Mouse (Mus musculus) brain, adult 10 weeks (tissue): Measurements from ENCODE around the gene Tcta. TPM values are rescaled to one million over a fixed set of nuclear protein-coding genes. Genes with fewer than 3 reads are reported as not detected.

Experiments used
- polyA plus RNA-seq: library from polyadenylated mRNA; stranded (reverse); fragments of 350-450 nt; fragmentation: Illumina TruSeq; extraction: RNeasy Lipid Tissue Mini Kit (QIAGEN cat#74804); gene quantifications from one replicate; pipeline ENCODE4 v1.2.3, GENCODE M21; 2015; ENCODE audit warnings: low read depth, low replicate concordance

Tcta gene
- 47.8 TPM for polyA plus RNA-seq

GRCm38 (mm10) chr9:108305629-108306520 is at the start of gene Tcta, which contains the start of gene Rhoa:
Tcta (minus strand) TSS chr9:108306160.
Rhoa (plus strand) TSS chr9:108306129.

GRCm38 (mm10) chr9:108347540-108348289 is 41.8 kb upstream of the Tcta start, which contains the start of gene Usp4:
Usp4 (plus strand) TSS chr9:108347853.

GRCm38 (mm10) chr9:108338886-108339781 is 33.2 kb upstream of the Tcta start, which contains the start of gene Gpx1:
Gpx1 (plus strand) TSS chr9:108338903.

GRCm38 (mm10) chr9:108296453-108297355 is 9.3 kb downstream of the Tcta start, which contains the start of gene Amt:
Amt (plus strand) TSS chr9:108296853.

GRCm38 (mm10) chr9:108290016-108290750 is 15.8 kb downstream of the Tcta start, which contains the start of gene Nicn1:
Nicn1 (plus strand) TSS chr9:108290429.

GRCm38 (mm10) chr9:108263690-108264190 is 42.2 kb downstream of the Tcta start, which contains the start of gene Dag1:
Dag1 (minus strand) TSS chr9:108263958.

Other genes with a start within 250 kb of the Tcta start
- gene Mst1, start 225.7 kb downstream of the Tcta start, polyA plus RNA-seq = not detected
- gene Rnf123, start 222.8 kb downstream of the Tcta start, polyA plus RNA-seq = 52.1 TPM
- 21.4 TPM for gene Apeh, start 211.6 kb downstream of the Tcta start, polyA plus RNA-seq
- 87.7 TPM for gene Bsn, start 115.8 kb downstream of the Tcta start, polyA plus RNA-seq
- gene Dag1, start 42.2 kb downstream of the Tcta start, polyA plus RNA-seq = 42.5 TPM
- 118 TPM for gene Nicn1, start 15.7 kb downstream of the Tcta start, polyA plus RNA-seq
- gene Amt, start 9.3 kb downstream of the Tcta start, polyA plus RNA-seq = 37.8 TPM
- 211 TPM for gene Rhoa, start within 50 bp of the Tcta start, polyA plus RNA-seq
- gene Gpx1, start 32.7 kb upstream of the Tcta start, polyA plus RNA-seq = 253 TPM
- gene Usp4, start 41.7 kb upstream of the Tcta start, polyA plus RNA-seq = 84.3 TPM
- 1.5 TPM for gene 1700102P08Rik, start 86.6 kb upstream of the Tcta start, polyA plus RNA-seq
- 0.54 TPM for gene Ccdc36, start 122.3 kb upstream of the Tcta start, polyA plus RNA-seq
- gene BC048562, start 130.3 kb upstream of the Tcta start, polyA plus RNA-seq = not detected
- 21.9 TPM for gene Ccdc71, start 154.4 kb upstream of the Tcta start, polyA plus RNA-seq
- 26.8 TPM for gene Klhdc8b, start 155.4 kb upstream of the Tcta start, polyA plus RNA-seq
- gene Lamb2, start 173.6 kb upstream of the Tcta start, polyA plus RNA-seq = 20.5 TPM
- gene Usp19, start 184.4 kb upstream of the Tcta start, polyA plus RNA-seq = 95.0 TPM
- gene Qars, start 201.5 kb upstream of the Tcta start, polyA plus RNA-seq = 70.9 TPM
- gene Qrich1, start 210.6 kb upstream of the Tcta start, polyA plus RNA-seq = 77.0 TPM